Mouse (Mus musculus): Measurements from ENCODE around the gene Adamts16. TPM values are rescaled to one million over a fixed set of nuclear protein-coding genes. Genes with fewer than 3 reads are reported as not detected.

Adamts16 gene
- polyA plus RNA-seq, 1 experiment from 2014 or later, result 0.20 TPM

- H3K36me3 ChIP-seq (ENCODE audit: control insufficient read depth, insufficient read depth), result no peaks in the 10 kb centered on the region
- 30% methylated on average over 2 of the region's 2 CpGs for WGBS (ENCODE audit: insufficient replicate concordance)
- no peaks in the 10 kb centered on the region for H3K4me1 ChIP-seq (ENCODE audit: control insufficient read depth, low read depth, low read length)
- no peaks in the 10 kb centered on the region for H3K9me3 ChIP-seq (replicated peaks; ENCODE audit: control insufficient read depth, low read length)
- H3K27me3 ChIP-seq (ENCODE audit: control insufficient read depth, insufficient read depth, low read depth, low read length), result no peaks in the 10 kb centered on the region
- no peak overlapping the region for H3K27ac ChIP-seq (ENCODE audit: low read length)
- no peak overlapping the region for H3K9ac ChIP-seq (ENCODE audit: low read depth, low read length)
- H3K4me2 ChIP-seq (ENCODE audit: low read depth, low read length), result no peak overlapping the region
- H3K4me3 ChIP-seq (ENCODE audit: low read depth, low read length), result no peak overlapping the region
- ATAC-seq (ENCODE audit: low read depth), result no peak
Observed at GRCm38 (mm10) chr13:70724108-70724622, 117.4 kb downstream of the Adamts16 start.

GRCm38 (mm10) chr13:70719994-70720393 is 121.6 kb downstream of the Adamts16 start:
- Histone ChIP-seq H3K4me2 (ENCODE audit: low read depth, low read length) (no peak overlapping the region), H3K36me3 (ENCODE audit: control insufficient read depth, insufficient read depth) (no peaks in the 10 kb centered on the region), H3K9me3 (replicated peaks; ENCODE audit: control insufficient read depth, low read length) (no peaks in the 10 kb centered on the region), H3K4me1 (ENCODE audit: control insufficient read depth, low read depth, low read length) (no peaks in the 10 kb centered on the region), H3K9ac (ENCODE audit: low read depth, low read length) (no peak overlapping the region), H3K4me3 (ENCODE audit: low read depth, low read length) (no peak overlapping the region), H3K27ac (ENCODE audit: low read length) (no peak overlapping the region), H3K27me3 (ENCODE audit: control insufficient read depth, insufficient read depth, low read depth, low read length) (no peaks in the 10 kb centered on the region)
- peak; percentile 56; the same call in 1 of the 2 replicates for ATAC-seq (ENCODE audit: low read depth)
- WGBS (ENCODE audit: insufficient replicate concordance), result 44% methylated on average over 1 of the region's 1 CpGs

- WGBS (ENCODE audit: insufficient replicate concordance), result 47% methylated on average over 2 of the region's 2 CpGs
- H3K9ac ChIP-seq (ENCODE audit: low read depth, low read length), result no peak overlapping the region
- H3K4me1 ChIP-seq (ENCODE audit: control insufficient read depth, low read depth, low read length), result no peaks in the 10 kb centered on the region
- no peak overlapping the region for H3K27ac ChIP-seq (ENCODE audit: low read length)
- no peaks in the 10 kb centered on the region for H3K36me3 ChIP-seq (ENCODE audit: control insufficient read depth, insufficient read depth)
- H3K4me2 ChIP-seq (ENCODE audit: low read depth, low read length), result no peak overlapping the region
- H3K9me3 ChIP-seq (replicated peaks; ENCODE audit: control insufficient read depth, low read length), result no peaks in the 10 kb centered on the region
- no peak overlapping the region for H3K4me3 ChIP-seq (ENCODE audit: low read depth, low read length)
- ATAC-seq (ENCODE audit: low read depth), result no peak
- H3K27me3 ChIP-seq (ENCODE audit: control insufficient read depth, insufficient read depth, low read depth, low read length), result no peaks in the 10 kb centered on the region
Observed at GRCm38 (mm10) chr13:70718814-70719213, 122.8 kb downstream of the Adamts16 start.

GRCm38 (mm10) chr13:70716022-70716421 is 125.6 kb downstream of the Adamts16 start:
- Histone ChIP-seq H3K4me3 (ENCODE audit: low read depth, low read length) (no peak overlapping the region), H3K27ac (ENCODE audit: low read length) (no peak overlapping the region), H3K36me3 (ENCODE audit: control insufficient read depth, insufficient read depth) (no peaks in the 10 kb centered on the region), H3K9me3 (replicated peaks; ENCODE audit: control insufficient read depth, low read length) (no peaks in the 10 kb centered on the region), H3K4me2 (ENCODE audit: low read depth, low read length) (no peak overlapping the region), H3K9ac (ENCODE audit: low read depth, low read length) (no peak overlapping the region), H3K27me3 (ENCODE audit: control insufficient read depth, insufficient read depth, low read depth, low read length) (no peaks in the 10 kb centered on the region), H3K4me1 (ENCODE audit: control insufficient read depth, low read depth, low read length) (no peaks in the 10 kb centered on the region)
- ATAC-seq (ENCODE audit: low read depth), result no peak
- WGBS (ENCODE audit: insufficient replicate concordance), result 45% methylated on average over 5 of the region's 5 CpGs

GRCm38 (mm10) chr13:70714081-70714775 is 127.4 kb downstream of the Adamts16 start:
- no peak for ATAC-seq (ENCODE audit: low read depth)
- Histone ChIP-seq H3K27ac (ENCODE audit: low read length) (no peak overlapping the region), H3K4me1 (ENCODE audit: control insufficient read depth, low read depth, low read length) (no peaks in the 10 kb centered on the region), H3K36me3 (ENCODE audit: control insufficient read depth, insufficient read depth) (no peaks in the 10 kb centered on the region), H3K9ac (ENCODE audit: low read depth, low read length) (no peak overlapping the region), H3K4me3 (ENCODE audit: low read depth, low read length) (no peak overlapping the region), H3K9me3 (replicated peaks; ENCODE audit: control insufficient read depth, low read length) (no peaks in the 10 kb centered on the region), H3K27me3 (ENCODE audit: control insufficient read depth, insufficient read depth, low read depth, low read length) (no peaks in the 10 kb centered on the region), H3K4me2 (ENCODE audit: low read depth, low read length) (no peak overlapping the region)
- 67% methylated on average over 7 of the region's 7 CpGs for WGBS (ENCODE audit: insufficient replicate concordance)

- no peak overlapping the region for H3K4me3 ChIP-seq (ENCODE audit: low read depth, low read length)
- no peaks in the 10 kb centered on the region for H3K36me3 ChIP-seq (ENCODE audit: control insufficient read depth, insufficient read depth)
- WGBS (ENCODE audit: insufficient replicate concordance), result 51% methylated on average over 5 of the region's 5 CpGs
- H3K27me3 ChIP-seq (ENCODE audit: control insufficient read depth, insufficient read depth, low read depth, low read length), result no peaks in the 10 kb centered on the region
- no peak overlapping the region for H3K9ac ChIP-seq (ENCODE audit: low read depth, low read length)
- no peaks in the 10 kb centered on the region for H3K9me3 ChIP-seq (replicated peaks; ENCODE audit: control insufficient read depth, low read length)
- H3K27ac ChIP-seq (ENCODE audit: low read length), result no peak overlapping the region
- no peak overlapping the region for H3K4me2 ChIP-seq (ENCODE audit: low read depth, low read length)
- H3K4me1 ChIP-seq (ENCODE audit: control insufficient read depth, low read depth, low read length), result no peaks in the 10 kb centered on the region
- ATAC-seq (ENCODE audit: low read depth), result no peak
Observed at GRCm38 (mm10) chr13:70713331-70713730, 128.3 kb downstream of the Adamts16 start.

- peak; percentile 84 for ATAC-seq (ENCODE audit: low read depth)
- 57% methylated on average over 5 of the region's 5 CpGs for WGBS (ENCODE audit: insufficient replicate concordance)
Observed at GRCm38 (mm10) chr13:70707158-70707854, 134.3 kb downstream of the Adamts16 start.

GRCm38 (mm10) chr13:70702904-70703303 is 138.7 kb downstream of the Adamts16 start:
- no peaks in the 10 kb centered on the region for H3K36me3 ChIP-seq (ENCODE audit: control insufficient read depth, insufficient read depth)
- no peaks in the 10 kb centered on the region for H3K27me3 ChIP-seq (ENCODE audit: control insufficient read depth, insufficient read depth, low read depth, low read length)
- no peak overlapping the region for H3K27ac ChIP-seq (ENCODE audit: low read length)
- ATAC-seq (ENCODE audit: low read depth), result no peak
- H3K9me3 ChIP-seq (replicated peaks; ENCODE audit: control insufficient read depth, low read length), result no peaks in the 10 kb centered on the region
- H3K4me2 ChIP-seq (ENCODE audit: low read depth, low read length), result no peak overlapping the region
- no peaks in the 10 kb centered on the region for H3K4me1 ChIP-seq (ENCODE audit: control insufficient read depth, low read depth, low read length)
- WGBS (ENCODE audit: insufficient replicate concordance), result 27% methylated on average over 4 of the region's 4 CpGs
- H3K4me3 ChIP-seq (ENCODE audit: low read depth, low read length), result no peak overlapping the region
- no peak overlapping the region for H3K9ac ChIP-seq (ENCODE audit: low read depth, low read length)

More at GRCm38 (mm10) chr13:70707158-70707854, 134.3 kb downstream of the Adamts16 start:
- H3K27me3 ChIP-seq (ENCODE audit: control insufficient read depth, insufficient read depth, low read depth, low read length), result no peaks in the 10 kb centered on the region
- no peak overlapping the region for H3K4me2 ChIP-seq (ENCODE audit: low read depth, low read length)
- no peak overlapping the region for H3K4me3 ChIP-seq (ENCODE audit: low read depth, low read length)
- no peaks in the 10 kb centered on the region for H3K36me3 ChIP-seq (ENCODE audit: control insufficient read depth, insufficient read depth)
- H3K9me3 ChIP-seq (replicated peaks; ENCODE audit: control insufficient read depth, low read length), result no peaks in the 10 kb centered on the region
- H3K4me1 ChIP-seq (ENCODE audit: control insufficient read depth, low read depth, low read length), result no peaks in the 10 kb centered on the region
- H3K9ac ChIP-seq (ENCODE audit: low read depth, low read length), result no peak overlapping the region
- no peak overlapping the region for H3K27ac ChIP-seq (ENCODE audit: low read length)

- H3K27ac ChIP-seq (ENCODE audit: low read length), result no peak overlapping the region
- no peak for ATAC-seq (ENCODE audit: low read depth)
- H3K9me3 ChIP-seq (replicated peaks; ENCODE audit: control insufficient read depth, low read length), result no peaks in the 10 kb centered on the region
- no peak overlapping the region for H3K4me3 ChIP-seq (ENCODE audit: low read depth, low read length)
- H3K9ac ChIP-seq (ENCODE audit: low read depth, low read length), result no peak overlapping the region
- H3K4me1 ChIP-seq (ENCODE audit: control insufficient read depth, low read depth, low read length), result no peaks in the 10 kb centered on the region
- no peak overlapping the region for H3K4me2 ChIP-seq (ENCODE audit: low read depth, low read length)
- no peaks in the 10 kb centered on the region for H3K27me3 ChIP-seq (ENCODE audit: control insufficient read depth, insufficient read depth, low read depth, low read length)
- H3K36me3 ChIP-seq (ENCODE audit: control insufficient read depth, insufficient read depth), result no peaks in the 10 kb centered on the region
- WGBS (ENCODE audit: insufficient replicate concordance), result 72% methylated on average over 4 of the region's 4 CpGs
Observed at GRCm38 (mm10) chr13:70698812-70699387, 142.7 kb downstream of the Adamts16 start.
